Mouse (Mus musculus) neural tube, embryonic 11.5 days (tissue): ENCODE results near the gene Ctsg. TPM values are rescaled to one million over a fixed set of nuclear protein-coding genes. Genes with fewer than 3 reads are reported as not detected.
"Not testable (repeated sequence)": the region's sequence is repeated elsewhere in the genome, so short reads cannot be mapped to it uniquely, and the experiment has no call there.

Experiments used
- ATAC-seq: fragments of 200-750 bp; cut with Nextera tagmentation; 2 replicates; pipeline ENCODE4 v1.8.0; 2017; ENCODE audit warnings: moderate number of reproducible peaks, mild to moderate bottlenecking, moderate TSS enrichment, moderate library complexity; ENCODE audit not compliant: insufficient read depth, low FRiP score, low TSS enrichment
- DNase-seq: peaks from one replicate; pipeline ENCODE4 v3.0.0-alpha.2; 2015; ENCODE audit warnings: low spot score
- H3K27ac ChIP-seq: fragments of 300-500 bp; sonication (generic); 2 replicates; pipeline ENCODE4 v1.5.1; 2014; ENCODE audit warnings: low read depth, mild to moderate bottlenecking, low read length
- H3K27me3 ChIP-seq: fragments of 300-500 bp; sonication (generic); 2 replicates; pipeline ENCODE4 v1.6.1; 2014; ENCODE audit warnings: mild to moderate bottlenecking, low read length, mixed read lengths; ENCODE audit not compliant: control insufficient read depth, insufficient read depth
- H3K36me3 ChIP-seq: fragments of 300-500 bp; sonication (generic); 2 replicates; pipeline ENCODE4 v1.6.1; 2014; ENCODE audit warnings: mild to moderate bottlenecking, low read length, moderate library complexity, mixed read lengths; ENCODE audit not compliant: control insufficient read depth, insufficient read depth
- H3K4me1 ChIP-seq: fragments of 300-500 bp; sonication (generic); 2 replicates; pipeline ENCODE4 v1.6.1; 2014; ENCODE audit warnings: low read length, mixed read lengths; ENCODE audit not compliant: control insufficient read depth, insufficient read depth
- H3K4me2 ChIP-seq: fragments of 300-500 bp; sonication (generic); 2 replicates; pipeline ENCODE4 v1.6.1; 2014; ENCODE audit warnings: low read depth, mild to moderate bottlenecking, moderate library complexity
- H3K4me3 ChIP-seq: fragments of 300-500 bp; sonication (generic); 2 replicates; pipeline ENCODE4 v1.5.1; 2014; ENCODE audit warnings: low read depth, low read length
- H3K9ac ChIP-seq: fragments of 300-500 bp; sonication (generic); 2 replicates; pipeline ENCODE4 v1.6.1; 2014; ENCODE audit warnings: mild to moderate bottlenecking, low read length
- H3K9me3 ChIP-seq: fragments of 300-500 bp; sonication (generic); 2 replicates; pipeline ENCODE4 v1.6.1; 2016; ENCODE audit warnings: low read length; ENCODE audit not compliant: control insufficient read depth
- WGBS: fragments of 180-500 bp; shearing (Covaris S2); extraction: QIAGEN DNeasy Blood & Tissue Kit; methylation state at CpG from one replicate; pipeline ENCODE4 v1.1.7; 2014; 5-methylcytosine and 5-hydroxymethylcytosine counted together
- polyA plus RNA-seq: library from polyadenylated mRNA; unstranded; fragments of >200 nt; fragmentation: Nextera tagmentation; extraction: Ambion mirVana; gene quantifications from 2 replicates; pipeline ENCODE4 v1.2.1, GENCODE M21; 2014

Ctsg gene
- not detected in 2 replicates for polyA plus RNA-seq

DNA sequence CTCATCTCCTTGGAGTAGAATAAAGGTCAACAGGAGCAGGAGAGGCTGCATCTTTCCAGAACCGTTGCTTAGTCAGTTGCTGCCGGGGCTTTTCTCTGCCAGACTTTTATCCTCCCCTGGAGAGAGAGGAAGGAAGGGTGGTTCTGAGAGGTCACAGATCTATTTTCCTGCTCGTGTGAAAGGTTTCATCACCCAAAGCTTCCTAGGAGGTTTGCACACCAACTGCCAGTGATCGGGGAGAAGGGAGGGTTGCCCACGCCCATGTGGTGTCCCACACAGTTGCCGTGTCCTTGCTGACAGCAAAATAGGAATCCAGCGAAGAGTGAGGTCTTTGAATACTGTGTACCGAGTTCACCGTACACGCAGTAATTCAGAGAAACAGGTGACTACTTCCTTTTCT, at the start of gene Ctsg:
Gene Ctsg, minus strand, starts transcription at position 189 of the 400 bp plus-strand sequence.
- 81% methylated on average over 10 of the region's 10 CpGs for WGBS
- DNase-seq (no peak), ATAC-seq (no peak)
- Histone ChIP-seq H3K36me3 (no peaks in the 10 kb centered on the region), H3K4me3 (no peak within 1 kb of the TSS), H3K9ac (no peak within 1 kb of the TSS), H3K27ac (no peak within 1 kb of the TSS), H3K9me3 (no peaks in the 10 kb centered on the region), H3K27me3 (no peaks in the 10 kb centered on the region), H3K4me2 (no peak within 1 kb of the TSS), H3K4me1 (no peaks in the 10 kb centered on the region)

DNA sequence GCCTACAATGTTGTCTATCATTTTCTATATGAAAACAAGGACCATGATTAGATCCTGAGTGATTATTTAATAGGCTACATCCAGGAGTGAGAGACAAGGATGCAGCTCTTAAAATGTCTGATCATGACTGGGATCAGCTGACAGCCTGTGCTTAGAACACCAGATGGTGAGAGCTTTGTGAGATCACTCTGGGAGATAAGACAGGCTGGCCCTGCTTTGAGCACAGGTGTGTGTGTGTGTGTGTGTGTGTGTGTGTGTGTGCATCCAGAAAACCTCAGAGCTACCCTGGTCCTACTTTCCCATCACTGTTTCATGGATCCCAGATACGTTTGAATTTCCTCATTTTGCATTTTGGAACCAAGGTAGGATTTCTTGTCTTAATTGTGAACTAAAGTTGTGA, 31.3 kb upstream of the Ctsg start:
- not testable (repeated sequence) for H3K36me3 ChIP-seq, H3K4me3 ChIP-seq, DNase-seq, H3K4me1 ChIP-seq, H3K27ac ChIP-seq, H3K27me3 ChIP-seq, H3K4me2 ChIP-seq, H3K9me3 ChIP-seq, ATAC-seq, H3K9ac ChIP-seq
- WGBS = 84% methylated on average over 1 of the region's 1 CpGs

- not testable (repeated sequence) for DNase-seq, H3K4me1 ChIP-seq, H3K27me3 ChIP-seq, ATAC-seq, H3K9me3 ChIP-seq, H3K4me3 ChIP-seq, H3K4me2 ChIP-seq, H3K36me3 ChIP-seq, H3K9ac ChIP-seq, H3K27ac ChIP-seq
- WGBS = 77% methylated on average over 2 of the region's 2 CpGs
Measured at GRCm38 (mm10) chr14:56132508-56132907, 30.1 kb upstream of the Ctsg start, which contains the start of gene Gzmd. Gene Gzmd (minus strand): TSS chr14:56132608.

DNA sequence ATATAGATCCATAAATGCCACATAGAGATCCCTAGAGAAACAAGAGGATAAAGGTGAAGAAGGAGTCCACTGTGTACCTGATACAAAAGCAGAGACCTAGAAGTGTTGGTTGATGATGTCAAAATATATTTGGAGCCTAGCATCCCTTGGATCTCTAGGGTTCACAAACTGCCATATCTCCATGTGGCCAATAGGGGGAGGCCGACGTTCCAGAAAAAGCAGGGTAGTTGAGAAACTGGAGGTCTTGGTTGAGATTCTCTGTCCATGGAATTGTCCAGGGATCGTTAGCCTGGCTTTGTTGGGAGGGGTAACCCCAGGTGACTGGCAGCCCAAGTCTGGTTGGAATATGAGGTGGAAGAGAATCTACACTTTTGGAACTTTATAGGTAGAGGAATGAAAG, 26.0 kb upstream of the Ctsg start:
- ATAC-seq = no peak
- H3K36me3 ChIP-seq = no peaks in the 10 kb centered on the region
- no peaks in the 10 kb centered on the region for H3K9me3 ChIP-seq
- no peaks in the 10 kb centered on the region for H3K4me1 ChIP-seq
- H3K27me3 ChIP-seq = no peaks in the 10 kb centered on the region
- no peak overlapping the region for H3K4me2 ChIP-seq
- H3K9ac ChIP-seq = no peak overlapping the region
- no peak for DNase-seq
- no peak overlapping the region for H3K4me3 ChIP-seq
- H3K27ac ChIP-seq = no peak overlapping the region
- WGBS = 51% methylated on average over 3 of the region's 3 CpGs

GRCm38 (mm10) chr14:56123516-56123915, 21.1 kb upstream of the Ctsg start:
- Histone ChIP-seq H3K27ac (no peak overlapping the region), H3K9me3 (no peaks in the 10 kb centered on the region), H3K4me3 (no peak overlapping the region), H3K9ac (no peak overlapping the region), H3K4me2 (no peak overlapping the region), H3K27me3 (no peaks in the 10 kb centered on the region), H3K36me3 (no peaks in the 10 kb centered on the region), H3K4me1 (no peaks in the 10 kb centered on the region)
- ATAC-seq = no peak
- WGBS = 86% methylated on average over 3 of the region's 3 CpGs
- no peak for DNase-seq

GRCm38 (mm10) chr14:56120525-56120924, 18.2 kb upstream of the Ctsg start, which contains the start of gene Gzme:
Gene Gzme (minus strand): TSS chr14:56120625.
- Histone ChIP-seq H3K9ac (no peak within 1 kb of the TSS), H3K4me3 (no peak within 1 kb of the TSS), H3K9me3 (no peaks in the 10 kb centered on the region), H3K36me3 (no peaks in the 10 kb centered on the region), H3K4me2 (no peak within 1 kb of the TSS), H3K27ac (no peak within 1 kb of the TSS), H3K27me3 (no peaks in the 10 kb centered on the region), H3K4me1 (no peaks in the 10 kb centered on the region)
- no peak for DNase-seq
- ATAC-seq = no peak

- not testable (repeated sequence) for H3K27me3 ChIP-seq, ATAC-seq
- 94% methylated on average over 33 of the region's 33 CpGs for WGBS
Measured at GRCm38 (mm10) chr14:56115531-56116310, 13.3 kb upstream of the Ctsg start.

DNA sequence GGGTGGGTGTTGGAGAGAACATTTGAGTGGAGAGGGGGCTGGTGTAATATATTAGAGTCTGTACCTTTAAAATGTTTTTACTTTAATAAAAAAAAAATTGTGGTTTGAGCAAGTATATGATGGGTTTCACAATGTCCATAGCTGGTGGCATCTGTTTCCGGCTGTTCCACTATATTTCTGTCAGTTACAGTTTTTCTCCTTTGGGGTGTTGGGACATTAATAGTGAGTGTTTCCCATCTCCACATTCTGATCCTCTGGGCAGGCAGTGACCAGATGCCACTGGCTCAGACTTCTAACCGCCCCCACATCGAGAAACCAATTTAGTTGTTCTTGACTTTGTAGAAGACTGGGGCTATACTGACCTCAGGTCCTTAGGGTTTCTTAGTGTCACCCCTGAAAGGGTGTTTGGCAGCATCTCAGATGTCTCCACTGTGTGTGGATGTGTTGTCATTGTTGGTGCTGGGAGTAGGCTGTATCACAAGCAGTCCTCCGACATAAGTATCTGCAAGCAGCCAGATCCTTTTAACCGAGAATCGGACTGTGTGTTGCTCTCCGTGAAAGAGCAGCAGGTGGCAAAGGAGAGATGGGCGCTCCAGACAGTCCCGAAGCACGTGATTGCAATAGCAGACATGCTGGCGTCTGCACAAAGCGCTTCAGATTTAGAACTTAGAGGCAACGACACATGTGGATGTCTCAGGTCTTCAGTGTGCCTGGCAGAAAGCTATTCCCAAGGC, 3.2 kb upstream of the Ctsg start:
- H3K27ac ChIP-seq = no peak overlapping the region
- H3K4me2 ChIP-seq = no peak overlapping the region
- no peaks in the 10 kb centered on the region for H3K27me3 ChIP-seq
- DNase-seq (no peak), ATAC-seq (no peak)
- H3K4me3 ChIP-seq = no peak overlapping the region
- 74% methylated on average over 13 of the region's 13 CpGs for WGBS
- no peaks in the 10 kb centered on the region for H3K4me1 ChIP-seq
- no peaks in the 10 kb centered on the region for H3K9me3 ChIP-seq
- no peaks in the 10 kb centered on the region for H3K36me3 ChIP-seq
- H3K9ac ChIP-seq = no peak overlapping the region

More at GRCm38 (mm10) chr14:56115531-56116310, 13.3 kb upstream of the Ctsg start:
- H3K4me3 ChIP-seq, H3K9ac ChIP-seq, H3K4me2 ChIP-seq, DNase-seq, H3K27ac ChIP-seq, H3K36me3 ChIP-seq, H3K9me3 ChIP-seq, H3K4me1 ChIP-seq: not testable (repeated sequence)

DNA sequence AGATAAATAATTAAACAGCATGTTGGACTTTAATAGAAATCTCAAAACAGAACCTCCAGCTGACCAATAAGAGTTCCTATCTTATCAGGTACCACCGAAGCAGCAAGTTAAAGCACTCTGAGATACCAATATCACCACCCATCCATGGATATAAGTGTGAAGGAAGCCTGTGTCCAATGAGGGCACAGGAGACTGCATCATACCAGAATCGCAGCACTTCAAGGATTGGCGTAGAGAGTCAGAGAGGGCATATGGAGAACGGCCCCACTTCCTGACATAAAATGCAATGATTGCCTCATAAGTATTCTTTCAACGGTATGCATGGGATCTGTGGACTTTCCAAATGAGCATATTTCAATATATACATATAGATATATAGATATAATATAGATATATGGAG, 2.6 kb upstream of the Ctsg start:
- H3K9me3 ChIP-seq = no peaks in the 10 kb centered on the region
- H3K27ac ChIP-seq = no peak overlapping the region
- H3K36me3 ChIP-seq = no peaks in the 10 kb centered on the region
- 90% methylated on average over 5 of the region's 5 CpGs for WGBS
- no peaks in the 10 kb centered on the region for H3K27me3 ChIP-seq
- ATAC-seq (no peak), DNase-seq (no peak)
- no peaks in the 10 kb centered on the region for H3K4me1 ChIP-seq
- no peak overlapping the region for H3K4me2 ChIP-seq
- no peak overlapping the region for H3K4me3 ChIP-seq
- H3K9ac ChIP-seq = no peak overlapping the region
